Mouse (Mus musculus) bone marrow macrophage, adult 2 months (primary cell): Measurements from ENCODE around the gene Gjd3.

ENCODE experiments used
- CTCF ChIP-seq: IDR thresholded peaks from 2 replicates; pipeline ENCODE4 v1.5.1; 2012; ENCODE audit warnings: low read depth, mild to moderate bottlenecking, low read length, moderate library complexity
- POLR2A ChIP-seq: IDR thresholded peaks from 2 replicates; pipeline ENCODE4 v1.6.1; 2012; ENCODE audit warnings: mild to moderate bottlenecking, low read depth, low read length, borderline replicate concordance

GRCm38 (mm10) chr11:98951026-98951906, 31.6 kb downstream of the Gjd3 start:
- no peak for TF ChIP-seq CTCF
- no peak for TF ChIP-seq POLR2A
